Mouse (Mus musculus) liver, embryonic 12.5 days (tissue): ENCODE results near the gene Aknad1. TPM values are rescaled to one million over a fixed set of nuclear protein-coding genes. Genes with fewer than 3 reads are reported as not detected.

Experiments
- ATAC-seq: fragments of 200-750 bp; cut with Nextera tagmentation; 2 replicates; pipeline ENCODE4 v1.8.0; 2017; ENCODE audit warnings: moderate number of reproducible peaks, mild to moderate bottlenecking, moderate library complexity
- H3K27ac ChIP-seq: fragments of 300-500 bp; sonication (generic); 2 replicates; pipeline ENCODE4 v1.5.1; 2016; ENCODE audit warnings: mild to moderate bottlenecking
- H3K27me3 ChIP-seq: fragments of 300-500 bp; sonication (generic); replicated peaks from 2 replicates; pipeline ENCODE4 v1.6.1; 2016; ENCODE audit warnings: mild to moderate bottlenecking, moderate library complexity
- H3K36me3 ChIP-seq: fragments of 300-500 bp; sonication (generic); 2 replicates; pipeline ENCODE4 v1.6.1; 2016; ENCODE audit warnings: mild to moderate bottlenecking, moderate library complexity
- H3K4me1 ChIP-seq: fragments of 300-500 bp; sonication (generic); 2 replicates; pipeline ENCODE4 v1.6.1; 2016
- H3K4me2 ChIP-seq: fragments of 300-500 bp; sonication (generic); 2 replicates; pipeline ENCODE4 v1.6.1; 2016; ENCODE audit warnings: mild to moderate bottlenecking, moderate library complexity
- H3K4me3 ChIP-seq: fragments of 300-500 bp; sonication (generic); 2 replicates; pipeline ENCODE4 v1.5.1; 2016; ENCODE audit warnings: mild to moderate bottlenecking, moderate library complexity
- H3K9ac ChIP-seq: fragments of 300-500 bp; sonication (generic); 2 replicates; pipeline ENCODE4 v1.6.1; 2016; ENCODE audit warnings: mild to moderate bottlenecking, moderate library complexity
- H3K9me3 ChIP-seq: fragments of 300-500 bp; sonication (generic); replicated peaks from 2 replicates; pipeline ENCODE4 v1.6.1; 2016; ENCODE audit warnings: mild to moderate bottlenecking, moderate library complexity
- WGBS: fragments of 180-500 bp; shearing (Covaris S2); methylation state at CpG from one replicate; pipeline ENCODE4 v1.1.7; 2016; ENCODE audit not compliant: insufficient replicate concordance; 5-methylcytosine and 5-hydroxymethylcytosine counted together
- polyA plus RNA-seq: library from polyadenylated mRNA; unstranded; fragments of >200 nt; fragmentation: Nextera tagmentation; extraction: Ambion mirVana; gene quantifications from 2 replicates; pipeline ENCODE4 v1.2.1, GENCODE M21; 2016

The Aknad1 gene
- polyA plus RNA-seq = 0.24 and 0.37 TPM in 2 replicates

DNA sequence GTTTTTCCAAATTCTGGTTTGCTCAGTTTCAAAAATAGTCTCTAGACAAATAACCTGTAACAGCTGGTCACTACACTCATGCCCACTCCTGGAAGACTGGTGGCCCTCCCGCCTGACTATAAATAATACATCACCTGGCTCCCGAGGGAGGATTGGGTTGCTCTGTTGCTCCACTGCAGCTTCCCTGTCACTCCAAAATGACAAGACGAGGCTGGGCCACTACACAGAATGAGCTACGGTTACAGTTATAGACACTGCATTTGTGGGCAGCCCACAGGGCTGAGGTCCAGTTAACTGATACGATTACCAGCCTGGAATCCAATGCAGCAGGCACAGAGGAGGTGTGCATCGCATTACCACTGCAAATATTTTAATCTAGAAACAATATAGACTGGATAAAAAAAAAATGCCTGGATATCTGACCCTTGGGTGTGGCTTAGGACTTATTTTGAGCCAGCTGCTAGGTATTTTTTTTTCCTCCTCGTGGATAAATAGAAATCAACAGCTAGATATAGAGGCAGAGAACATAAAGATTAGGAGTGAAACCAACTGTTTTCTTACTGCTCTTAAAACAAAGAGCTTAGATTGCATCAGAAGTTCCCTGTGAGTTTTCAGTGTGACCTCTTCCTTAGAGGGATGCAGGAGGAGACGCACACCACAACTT, at the start of gene Aknad1:
Gene Aknad1 (plus strand): TSS at position 614 of the 664 bp plus-strand sequence.
- Histone ChIP-seq H3K27ac (no peak within 1 kb of the TSS), H3K9ac (no peak within 1 kb of the TSS), H3K4me3 (no peak within 1 kb of the TSS), H3K4me2 (no peak within 1 kb of the TSS), H3K27me3 (peaks cover 62% of the 10 kb centered on the region), H3K36me3 (no peaks in the 10 kb centered on the region), H3K4me1 (peaks cover 8% of the 10 kb centered on the region), H3K9me3 (no peaks in the 10 kb centered on the region)
- WGBS = 58% methylated on average over 8 of the region's 8 CpGs
- no peak for ATAC-seq

- no peaks in the 10 kb centered on the region for H3K9me3 ChIP-seq
- no peak overlapping the region for H3K4me3 ChIP-seq
- WGBS = 89% methylated on average over 4 of the region's 4 CpGs
- no peak for ATAC-seq
- H3K27me3 ChIP-seq = no peaks in the 10 kb centered on the region
- H3K9ac ChIP-seq = no peak overlapping the region
- no peak overlapping the region for H3K27ac ChIP-seq
- H3K4me1 ChIP-seq = no peaks in the 10 kb centered on the region
- H3K4me2 ChIP-seq = no peak overlapping the region
- H3K36me3 ChIP-seq = peaks cover 71% of the 10 kb centered on the region
Measured at GRCm38 (mm10) chr3:108689979-108690378, 49.5 kb upstream of the Aknad1 start.

- Histone ChIP-seq H3K4me1 (peaks cover 8% of the 10 kb centered on the region), H3K27ac (no peak overlapping the region), H3K9me3 (no peaks in the 10 kb centered on the region), H3K27me3 (no peaks in the 10 kb centered on the region), H3K36me3 (peaks cover 71% of the 10 kb centered on the region), H3K9ac (no peak overlapping the region), H3K4me2 (no peak overlapping the region), H3K4me3 (no peak overlapping the region)
- WGBS = 90% methylated on average over 9 of the region's 9 CpGs
- no peak for ATAC-seq
Measured at GRCm38 (mm10) chr3:108694321-108694720, 45.1 kb upstream of the Aknad1 start.

GRCm38 (mm10) chr3:108698662-108699061, 40.8 kb upstream of the Aknad1 start:
- Histone ChIP-seq H3K4me2 (no peak overlapping the region), H3K4me1 (peaks cover 8% of the 10 kb centered on the region), H3K36me3 (peaks cover 94% of the 10 kb centered on the region), H3K9ac (no peak overlapping the region), H3K27ac (no peak overlapping the region), H3K9me3 (no peaks in the 10 kb centered on the region), H3K27me3 (no peaks in the 10 kb centered on the region), H3K4me3 (no peak overlapping the region)
- ATAC-seq = no peak
- 72% methylated on average over 8 of the region's 8 CpGs for WGBS

- Histone ChIP-seq H3K4me3 (no peak overlapping the region), H3K9me3 (no peaks in the 10 kb centered on the region), H3K4me1 (peaks cover 8% of the 10 kb centered on the region), H3K4me2 (no peak overlapping the region), H3K27me3 (no peaks in the 10 kb centered on the region), H3K27ac (no peak overlapping the region), H3K9ac (no peak overlapping the region), H3K36me3 (peaks cover 83% of the 10 kb centered on the region)
- ATAC-seq = no peak
- WGBS = 85% methylated on average over 4 of the region's 4 CpGs
Measured at GRCm38 (mm10) chr3:108699786-108700185, 39.7 kb upstream of the Aknad1 start.

- H3K9ac ChIP-seq = no peak overlapping the region
- H3K4me1 ChIP-seq = peaks cover 8% of the 10 kb centered on the region
- H3K27me3 ChIP-seq = no peaks in the 10 kb centered on the region
- H3K27ac ChIP-seq = no peak overlapping the region
- H3K36me3 ChIP-seq = peaks cover 74% of the 10 kb centered on the region
- WGBS = 62% methylated on average over 1 of the region's 1 CpGs
- H3K9me3 ChIP-seq = no peaks in the 10 kb centered on the region
- ATAC-seq = no peak
- no peak overlapping the region for H3K4me3 ChIP-seq
- H3K4me2 ChIP-seq = no peak overlapping the region
Measured at GRCm38 (mm10) chr3:108701256-108701655, 38.2 kb upstream of the Aknad1 start.

- Histone ChIP-seq H3K36me3 (peaks cover 70% of the 10 kb centered on the region), H3K4me2 (no peak overlapping the region), H3K27me3 (no peaks in the 10 kb centered on the region), H3K9me3 (no peaks in the 10 kb centered on the region), H3K27ac (no peak overlapping the region), H3K4me3 (no peak overlapping the region), H3K4me1 (peaks cover 8% of the 10 kb centered on the region), H3K9ac (no peak overlapping the region)
- 93% methylated on average over 8 of the region's 8 CpGs for WGBS
- no peak for ATAC-seq
Measured at GRCm38 (mm10) chr3:108702789-108703188, 36.7 kb upstream of the Aknad1 start.

DNA sequence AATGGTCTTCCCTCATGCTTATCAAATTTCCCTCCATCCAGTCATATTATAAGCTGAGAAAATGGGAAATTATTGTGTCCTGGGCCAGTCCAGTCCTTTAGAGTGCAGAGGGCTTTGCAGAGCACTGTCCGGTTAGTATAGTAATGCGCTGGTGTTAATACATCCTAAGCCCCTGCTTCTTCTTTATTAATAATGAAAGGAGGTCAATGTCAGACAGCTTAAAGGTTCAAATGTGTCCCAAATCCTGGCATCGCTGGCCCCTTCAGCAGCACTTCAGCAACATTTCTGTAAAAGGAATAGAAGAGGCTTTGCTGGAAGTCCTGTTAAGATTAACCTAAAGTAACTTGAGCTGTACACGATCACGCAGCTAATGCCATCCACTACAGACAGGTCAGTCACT, 28.2 kb upstream of the Aknad1 start:
- no peak overlapping the region for H3K4me3 ChIP-seq
- peaks cover 34% of the 10 kb centered on the region for H3K4me1 ChIP-seq
- H3K27me3 ChIP-seq = no peaks in the 10 kb centered on the region
- WGBS = 87% methylated on average over 5 of the region's 5 CpGs
- peaks cover 27% of the 10 kb centered on the region for H3K36me3 ChIP-seq
- H3K4me2 ChIP-seq = no peak overlapping the region
- no peak overlapping the region for H3K27ac ChIP-seq
- no peak for ATAC-seq
- H3K9me3 ChIP-seq = no peaks in the 10 kb centered on the region
- H3K9ac ChIP-seq = no peak overlapping the region

DNA sequence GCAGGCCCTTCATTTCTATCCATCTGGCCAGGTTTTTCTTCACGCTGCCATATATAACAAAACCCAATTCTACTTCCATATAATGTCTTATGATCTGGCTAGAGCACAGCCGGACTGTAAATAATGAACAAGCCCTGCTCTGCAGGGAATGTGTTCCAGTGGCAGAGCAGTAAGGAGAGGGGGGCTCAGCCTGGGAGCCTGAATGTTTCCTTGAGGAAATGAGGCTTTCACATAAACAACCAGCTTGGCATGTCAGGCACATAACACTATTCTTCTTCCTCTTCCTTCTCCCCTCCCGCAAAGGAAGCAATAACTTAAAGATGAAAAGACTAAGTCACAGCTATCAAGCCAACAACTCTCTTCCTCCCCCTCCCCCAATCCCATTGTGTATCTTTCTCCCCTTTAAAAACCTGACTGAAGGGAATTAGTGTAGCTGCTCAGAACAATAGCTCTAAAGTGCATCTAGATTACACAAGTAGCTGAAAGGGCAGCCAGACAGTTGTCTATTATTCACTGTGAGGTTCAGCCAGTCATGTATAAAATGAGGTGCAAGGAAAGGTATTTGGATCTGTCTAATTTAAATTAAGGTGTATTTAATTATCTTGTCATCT, 26.3 kb upstream of the Aknad1 start:
- H3K27me3 ChIP-seq = no peaks in the 10 kb centered on the region
- H3K27ac ChIP-seq = no peak overlapping the region
- no peak overlapping the region for H3K4me2 ChIP-seq
- peaks cover 19% of the 10 kb centered on the region; the same call in 1 of the 2 replicates for H3K36me3 ChIP-seq
- peaks cover 42% of the 10 kb centered on the region for H3K4me1 ChIP-seq
- H3K9ac ChIP-seq = no peak overlapping the region
- no peaks in the 10 kb centered on the region for H3K9me3 ChIP-seq
- ATAC-seq = no peak
- WGBS = 51% methylated on average over 3 of the region's 3 CpGs
- H3K4me3 ChIP-seq = no peak overlapping the region

GRCm38 (mm10) chr3:108714837-108715236, 24.6 kb upstream of the Aknad1 start:
- Histone ChIP-seq H3K36me3 (peaks cover 10% of the 10 kb centered on the region; the same call in 1 of the 2 replicates), H3K9me3 (no peaks in the 10 kb centered on the region), H3K27ac (no peak overlapping the region), H3K27me3 (no peaks in the 10 kb centered on the region), H3K4me1 (peaks cover 56% of the 10 kb centered on the region), H3K9ac (no peak overlapping the region), H3K4me2 (no peak overlapping the region), H3K4me3 (no peak overlapping the region)
- peak; percentile 51; the same call in 1 of the 2 replicates for ATAC-seq
- WGBS = 72% methylated on average over 4 of the region's 4 CpGs

- H3K36me3 ChIP-seq = peaks cover 4% of the 10 kb centered on the region; the same call in 1 of the 2 replicates
- 0 out of 2 replicates have a peak overlapping the region, but pooled peaks have one; percentile 35 for H3K9ac ChIP-seq
- peaks cover 64% of the 10 kb centered on the region for H3K4me1 ChIP-seq
- WGBS = 46% methylated on average over 3 of the region's 3 CpGs
- H3K27me3 ChIP-seq = 0 out of 2 replicates have a peak, but pooled peaks cover 8% of the 10 kb centered on the region
- no peak for ATAC-seq
- no peaks in the 10 kb centered on the region for H3K9me3 ChIP-seq
- peak overlapping the region; percentile 17; the same call in 1 of the 2 replicates for H3K4me2 ChIP-seq
- H3K4me3 ChIP-seq = no peak overlapping the region
- H3K27ac ChIP-seq = peak overlapping the region; percentile 48
Measured at GRCm38 (mm10) chr3:108717896-108718502, 21.5 kb upstream of the Aknad1 start.

DNA sequence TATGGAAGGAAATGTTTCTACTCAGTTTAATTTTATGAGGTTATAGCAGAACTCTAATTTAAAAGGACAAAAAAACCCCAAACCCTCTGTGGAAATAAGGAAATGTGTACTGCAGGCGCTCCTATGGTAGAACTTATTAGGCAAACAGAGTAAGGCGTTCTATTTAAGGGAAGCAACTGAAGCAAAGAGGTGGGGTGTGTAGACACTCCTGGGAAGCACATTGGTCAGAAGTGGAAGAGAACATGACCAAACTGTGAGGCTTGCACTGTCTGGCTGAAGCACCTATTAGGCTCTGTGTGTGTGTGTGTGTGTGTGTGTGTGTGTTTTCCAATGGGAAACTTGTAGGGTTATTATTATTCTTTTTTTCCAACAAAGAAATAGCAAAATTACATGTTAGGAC, 20.1 kb upstream of the Aknad1 start:
- 71% methylated on average over 2 of the region's 2 CpGs for WGBS
- H3K4me2 ChIP-seq = peak overlapping the region; percentile 73
- ATAC-seq = no peak
- 0 out of 2 replicates have a peak, but pooled peaks cover 8% of the 10 kb centered on the region for H3K27me3 ChIP-seq
- no peak overlapping the region for H3K9ac ChIP-seq
- no peaks in the 10 kb centered on the region for H3K9me3 ChIP-seq
- H3K4me3 ChIP-seq = no peak overlapping the region
- peaks cover 53% of the 10 kb centered on the region for H3K4me1 ChIP-seq
- no peak overlapping the region for H3K27ac ChIP-seq
- H3K36me3 ChIP-seq = peaks cover 4% of the 10 kb centered on the region; the same call in 1 of the 2 replicates
